Mouse (Mus musculus) inflammation-experienced regulatory T-cells, adult 16 weeks (primary cell): ENCODE data around the gene Adam4. TPM values are rescaled to one million over a fixed set of nuclear protein-coding genes. Genes with fewer than 3 reads are reported as not detected.

ENCODE experiments used
- polyA plus RNA-seq: library from polyadenylated mRNA; unstranded; fragments of 100-300 nt; shearing (Covaris generic); gene quantifications from one replicate; pipeline ENCODE4 v1.2.1, GENCODE M21; 2017

Gene Adam4
- 0.95 TPM for polyA plus RNA-seq

GRCm38 (mm10) chr12:81421846-81422245, at the start of gene Adam4:
Gene Adam4, minus strand, starts transcription at chr12:81421946.

GRCm38 (mm10) chr12:81379364-81379763, 42.4 kb downstream of the Adam4 start, which contains the start of gene Gm4787:
Gene Gm4787, minus strand, starts transcription at chr12:81379464.

Other genes with a start within 250 kb of the Adam4 start
- gene Slc8a3, start 88.8 kb downstream of the Adam4 start, polyA plus RNA-seq: not detected
- 0.89 TPM for gene Gm4787, start 42.5 kb downstream of the Adam4 start, polyA plus RNA-seq
- gene Cox16, start 63.2 kb upstream of the Adam4 start, polyA plus RNA-seq: 157 TPM
- gene Gm20498, start 111.0 kb upstream of the Adam4 start, polyA plus RNA-seq: 14.9 TPM
- gene Synj2bp, start 111.0 kb upstream of the Adam4 start, polyA plus RNA-seq: 61.7 TPM
- gene Adam21, start 146.5 kb upstream of the Adam4 start, polyA plus RNA-seq: not detected
- 30.5 TPM for gene Med6, start 173.1 kb upstream of the Adam4 start, polyA plus RNA-seq
- gene Ttc9, start 209.3 kb upstream of the Adam4 start, polyA plus RNA-seq: not detected